Mouse (Mus musculus) layer of hippocampus, postnatal 10 days (tissue): ENCODE data around the gene Olfr10. TPM values are rescaled to one million over a fixed set of nuclear protein-coding genes. Genes with fewer than 3 reads are reported as not detected.
A peak's percentile ranks its signal among the peaks of the same experiment; 100 is the strongest.
"Not testable (repeated sequence)": the region's sequence is repeated elsewhere in the genome, so short reads cannot be mapped to it uniquely, and the experiment has no call there.

Source experiments
- DNase-seq, 2 experiments: peaks; one replicate each; pipeline ENCODE4 v3.0.0; 2021; ENCODE audit warnings: low spot score in 2 of 2
- long read RNA-seq: library from polyadenylated mRNA; stranded (forward); transcript quantifications from one replicate; pipeline ENCODE4 v2.0.0, GENCODE M21; 2023
- total RNA-seq, 2 experiments: library from RNA; stranded (reverse); gene quantifications; 2 replicates each; pipeline ENCODE4 v1.2.3; 2021

The Olfr10 gene
- total RNA-seq = under 1 TPM in 1 of 2 experiments, not detected in 1; 0.25 TPM
- long read RNA-seq = 0 reads

DNA sequence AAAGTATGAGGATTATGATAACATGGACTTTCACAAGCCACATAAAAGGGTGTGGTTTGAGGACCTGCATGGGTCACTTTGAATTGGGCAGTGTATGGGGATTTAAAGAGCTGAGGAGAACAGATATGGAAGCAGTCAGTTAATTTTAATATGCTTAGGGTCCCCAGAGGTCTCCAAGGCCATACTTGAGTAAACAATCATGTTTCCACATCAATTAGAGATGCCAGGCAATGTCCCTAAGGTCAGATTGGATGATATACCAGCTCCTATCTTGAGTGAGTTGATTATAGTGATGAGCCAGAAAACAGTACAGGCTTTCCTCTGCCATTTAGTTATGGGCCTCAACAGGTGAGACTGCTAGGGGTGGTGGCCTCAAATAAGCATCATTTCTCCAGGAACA lies at the start of gene Olfr10:
Olfr10 (plus strand) TSS at position 301 of the 400 bp plus-strand sequence.
- DNase-seq = no peak

DNA sequence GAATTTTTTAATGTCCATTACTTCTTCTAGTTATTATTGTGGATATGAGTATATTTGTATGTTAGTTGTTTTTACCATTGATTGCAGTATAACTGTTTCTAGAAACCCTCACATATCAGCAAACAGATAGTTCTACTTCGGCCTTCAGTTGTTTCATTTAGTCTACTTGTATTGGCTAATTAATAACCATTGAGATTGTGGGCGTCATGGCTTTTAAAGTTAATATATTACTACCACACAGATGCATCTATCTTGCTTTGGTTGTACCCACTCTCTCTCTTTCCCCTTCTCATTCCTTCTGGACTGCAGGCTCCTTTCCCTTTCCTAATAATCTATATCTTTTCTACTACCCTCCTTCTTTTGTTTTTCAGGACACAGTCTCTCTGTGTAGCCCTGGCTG lies 45.2 kb upstream of the Olfr10 start:
- no peak for DNase-seq

DNA sequence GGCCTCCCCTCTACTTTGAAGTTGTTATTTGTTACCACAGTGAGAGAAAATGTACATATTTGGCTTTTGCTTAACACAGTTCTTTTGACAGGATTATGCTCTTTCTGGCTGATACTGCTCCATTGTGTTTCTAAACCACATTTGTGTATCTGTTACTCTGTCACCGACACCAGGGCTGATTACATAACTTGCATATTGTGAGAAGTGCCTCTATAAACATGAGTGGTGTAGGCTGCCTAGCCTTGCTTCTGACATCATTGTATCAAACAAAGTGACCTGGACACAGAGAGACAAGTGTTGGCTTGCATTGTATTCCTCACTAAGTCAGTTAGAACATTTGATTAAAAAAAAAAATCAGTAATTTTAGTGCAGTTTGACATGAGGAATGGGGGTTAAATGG lies 44.7 kb upstream of the Olfr10 start:
- no peak for DNase-seq

DNA sequence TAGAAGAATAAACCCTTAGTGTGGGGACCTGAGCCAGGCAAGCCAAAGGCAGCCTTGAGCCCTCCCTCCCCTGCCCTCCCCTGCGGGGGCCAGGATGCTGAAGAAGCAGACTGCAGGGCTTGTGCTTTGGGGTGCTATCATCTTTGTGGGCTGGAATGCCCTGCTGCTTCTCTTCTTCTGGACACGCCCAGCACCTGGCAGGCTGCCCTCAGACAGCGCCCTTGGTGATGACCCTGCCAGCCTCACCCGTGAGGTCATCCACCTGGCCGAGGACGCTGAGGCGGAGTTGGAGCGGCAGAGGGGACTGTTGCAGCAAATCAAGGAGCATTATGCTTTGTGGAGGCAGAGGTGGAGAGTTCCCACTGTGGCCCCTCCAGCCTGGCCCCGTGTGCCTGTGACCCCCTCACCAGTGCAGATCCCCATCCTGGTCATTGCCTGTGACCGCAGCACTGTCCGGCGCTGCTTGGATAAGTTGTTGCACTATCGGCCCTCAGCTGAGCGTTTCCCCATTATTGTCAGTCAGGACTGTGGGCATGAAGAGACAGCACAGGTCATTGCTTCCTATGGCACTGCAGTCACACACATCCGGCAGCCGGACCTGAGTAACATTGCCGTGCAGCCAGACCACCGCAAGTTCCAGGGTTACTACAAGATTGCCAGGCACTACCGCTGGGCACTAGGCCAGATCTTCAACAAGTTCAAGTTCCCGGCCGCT lies 43.8 kb upstream of the Olfr10 start:
- no peak for DNase-seq

DNA sequence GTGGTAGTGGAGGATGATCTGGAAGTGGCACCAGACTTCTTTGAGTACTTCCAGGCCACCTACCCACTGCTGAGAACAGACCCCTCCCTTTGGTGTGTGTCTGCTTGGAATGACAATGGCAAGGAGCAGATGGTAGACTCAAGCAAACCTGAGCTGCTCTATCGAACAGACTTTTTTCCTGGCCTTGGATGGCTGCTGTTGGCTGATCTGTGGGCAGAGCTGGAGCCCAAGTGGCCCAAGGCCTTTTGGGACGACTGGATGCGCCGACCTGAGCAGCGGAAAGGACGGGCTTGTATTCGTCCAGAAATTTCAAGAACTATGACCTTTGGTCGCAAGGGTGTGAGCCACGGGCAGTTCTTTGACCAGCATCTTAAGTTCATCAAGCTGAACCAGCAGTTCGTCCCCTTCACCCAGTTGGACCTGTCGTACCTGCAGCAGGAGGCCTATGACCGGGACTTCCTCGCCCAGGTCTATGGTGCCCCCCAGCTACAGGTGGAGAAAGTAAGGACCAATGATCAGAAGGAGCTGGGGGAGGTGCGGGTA lies 43.2 kb upstream of the Olfr10 start:
- no peak for DNase-seq

DNA sequence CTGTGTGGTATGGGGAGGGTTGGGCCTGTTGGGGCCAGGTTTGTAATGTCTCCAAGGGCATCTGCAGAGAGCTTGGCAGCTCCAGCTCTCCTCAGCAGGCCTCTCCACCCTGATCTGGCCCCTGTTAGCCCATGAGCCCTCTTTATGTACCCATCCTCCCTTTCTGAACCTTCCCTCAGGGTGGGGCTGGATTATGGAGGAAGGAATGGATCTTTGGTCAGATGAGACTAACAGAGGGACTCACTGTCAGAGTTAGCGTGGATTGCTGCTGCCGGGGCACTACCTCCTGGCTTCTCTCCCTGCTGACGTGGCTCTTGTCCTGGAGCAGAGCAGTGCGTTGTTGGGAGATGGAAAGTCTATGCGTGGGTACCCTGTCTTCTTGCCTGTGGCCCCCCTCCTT lies 42.3 kb upstream of the Olfr10 start:
- DNase-seq = no peak

DNA sequence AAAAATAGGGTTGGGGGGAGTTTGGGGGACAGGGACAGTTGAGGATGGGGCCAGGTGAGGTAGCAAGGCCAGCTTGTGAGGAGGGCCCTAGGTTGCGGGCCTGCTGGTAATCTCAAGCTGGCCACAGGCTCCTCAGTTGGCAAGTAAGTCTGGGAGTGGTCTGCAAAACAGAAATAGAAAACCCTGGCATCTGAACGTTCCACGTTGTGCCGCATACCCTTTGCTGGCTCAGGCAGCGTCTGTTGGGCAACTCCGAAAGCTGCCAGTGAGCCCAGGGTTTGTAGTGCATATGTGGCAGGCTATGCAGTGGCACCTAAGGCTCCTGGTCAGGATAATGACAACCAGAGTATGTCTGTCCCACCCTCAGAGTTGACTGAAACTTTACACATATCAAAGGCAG lies 41.4 kb upstream of the Olfr10 start:
- DNase-seq = no peak

DNA sequence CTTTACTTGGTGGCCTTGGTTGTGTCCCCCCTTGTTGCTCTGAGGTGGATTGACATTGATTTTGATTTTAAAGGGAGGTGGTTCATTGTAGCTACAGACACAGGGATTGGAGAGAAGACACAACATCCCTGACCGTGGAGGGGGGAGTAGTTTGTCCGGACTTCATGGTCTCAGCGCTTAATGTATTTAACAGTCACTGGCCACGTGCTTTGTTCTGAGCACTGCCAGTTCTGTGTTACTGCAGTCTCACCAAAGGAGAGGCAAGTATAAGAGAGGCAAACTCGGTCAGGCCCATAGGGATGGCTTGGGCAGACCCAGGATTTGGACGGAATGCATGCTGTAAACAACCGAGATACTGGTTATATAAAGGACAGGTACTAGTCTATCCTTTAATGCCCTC lies 40.5 kb upstream of the Olfr10 start:
- DNase-seq = no peak

DNA sequence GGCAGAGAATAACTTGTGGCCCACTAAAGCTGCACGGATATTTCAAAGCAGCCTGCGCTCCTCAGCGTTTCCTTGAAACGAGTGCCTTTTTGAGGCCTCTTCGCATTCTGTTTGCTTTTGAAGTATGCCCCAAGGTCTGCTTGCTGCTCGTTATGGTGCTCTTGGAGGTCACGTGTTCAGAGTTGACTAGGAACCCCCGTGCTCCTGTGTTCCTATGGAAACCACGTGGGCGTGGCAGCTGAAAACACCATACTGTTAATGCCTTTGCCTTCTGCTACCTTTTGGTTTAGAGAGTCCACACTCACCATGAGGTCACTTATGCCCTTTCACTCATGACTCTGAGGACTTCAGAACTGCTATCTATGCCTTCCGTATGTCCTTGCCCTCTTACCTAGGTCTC lies 39.9 kb upstream of the Olfr10 start:
- no peak for DNase-seq

DNA sequence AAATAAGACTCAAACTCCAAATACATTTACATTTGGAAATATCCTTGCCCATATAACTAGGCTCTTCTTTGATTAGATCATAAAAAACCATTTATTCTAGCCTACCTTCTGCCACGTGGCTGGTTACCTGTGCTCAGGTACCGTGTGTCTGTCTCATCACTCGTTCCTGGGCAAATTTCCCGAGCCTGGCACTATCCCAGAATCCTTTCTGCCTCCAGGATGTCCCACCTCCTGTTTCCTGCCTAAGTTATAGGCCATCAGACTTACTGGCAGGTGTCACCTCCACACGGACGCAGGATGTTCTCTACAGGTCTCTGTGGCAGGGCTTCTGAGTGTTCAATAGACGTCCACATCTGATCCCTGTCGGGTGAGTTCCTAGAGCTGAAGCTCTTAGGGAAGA lies 39.4 kb upstream of the Olfr10 start:
- DNase-seq = no peak

DNA sequence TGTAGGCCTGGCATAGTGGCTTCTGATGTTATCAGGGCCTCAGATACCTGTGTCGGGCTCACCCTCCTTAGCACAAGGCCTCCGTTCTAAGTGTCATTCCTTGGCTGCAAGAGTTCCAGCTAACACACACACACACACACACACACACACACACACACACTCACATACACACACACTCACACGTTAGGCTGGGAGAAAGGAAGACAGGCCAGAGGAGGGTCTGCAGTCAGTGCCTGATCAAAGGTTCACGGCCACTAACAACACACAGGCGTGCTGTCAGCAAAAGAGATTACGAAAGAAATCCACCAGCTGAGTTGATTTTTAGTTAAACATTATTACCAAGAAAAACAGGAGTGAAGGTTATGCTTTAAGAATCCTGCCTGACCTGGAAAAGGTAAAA lies 37.9 kb upstream of the Olfr10 start:
- no peak for DNase-seq

DNA sequence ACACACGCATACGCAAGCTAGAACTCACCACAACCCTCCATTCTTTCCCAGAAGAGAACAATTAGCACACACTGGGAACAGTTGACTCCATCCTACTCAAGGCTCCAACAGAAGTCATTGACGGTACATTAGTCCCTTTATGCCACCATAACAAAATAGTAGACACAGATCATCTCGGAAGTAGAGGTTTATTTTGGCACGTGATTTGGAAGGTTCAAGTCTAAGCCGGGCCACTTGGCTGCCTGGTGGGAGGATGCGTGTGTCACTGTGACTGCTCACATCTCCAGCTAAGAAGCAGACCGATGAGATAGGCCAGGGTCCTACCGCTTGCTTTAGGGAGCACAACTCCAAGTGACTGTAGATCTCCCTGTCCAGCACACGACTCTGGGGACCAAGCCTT lies 37.2 kb upstream of the Olfr10 start:
- no peak for DNase-seq

DNA sequence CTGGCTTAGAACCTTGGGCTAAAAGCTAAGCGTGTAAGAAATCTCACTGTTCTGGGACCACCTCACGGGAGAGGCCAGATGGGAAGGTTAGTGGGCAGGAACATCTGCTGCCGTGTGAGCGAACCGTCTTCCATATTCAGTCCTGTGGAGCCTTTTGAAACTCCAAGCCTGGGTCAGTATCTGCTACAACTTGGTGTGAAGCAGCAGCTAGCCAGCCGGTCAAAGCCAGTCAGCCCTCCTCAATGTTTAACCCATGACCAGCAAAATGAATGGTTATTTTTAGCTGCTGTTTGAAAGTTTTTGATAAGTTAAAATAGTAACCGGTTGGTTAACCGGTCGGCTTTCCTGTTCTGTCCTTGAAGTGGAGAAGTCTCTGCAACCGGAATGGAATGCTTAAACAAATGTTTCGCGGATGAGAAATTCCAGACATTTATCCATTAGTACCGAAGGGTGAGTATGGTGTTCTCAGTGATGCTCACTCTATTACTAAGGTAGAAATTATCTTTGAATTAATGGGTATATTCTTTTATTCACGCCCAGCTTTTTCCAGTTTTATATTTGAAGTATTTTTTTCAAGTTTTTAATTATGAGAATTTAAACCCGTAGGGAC lies 36.5 kb upstream of the Olfr10 start:
- no peak for DNase-seq

DNA sequence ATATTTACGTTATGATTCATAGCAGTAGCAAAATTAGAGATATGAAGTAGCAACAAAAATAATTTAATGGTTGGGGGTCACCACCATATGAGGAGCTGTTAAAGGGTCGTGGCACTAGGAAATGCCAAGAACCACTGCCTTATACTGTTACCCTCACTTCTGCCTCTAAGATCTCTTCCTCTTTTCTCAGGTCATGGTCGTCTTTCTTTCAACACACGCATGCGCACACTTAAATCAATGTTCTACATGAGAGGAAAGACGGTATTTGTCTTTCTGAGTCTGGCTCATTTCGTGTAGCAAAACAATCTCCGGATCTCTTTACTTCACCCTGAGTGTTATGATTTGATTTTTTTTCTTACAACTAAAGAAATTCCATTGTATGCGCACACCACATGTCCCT lies 34.8 kb upstream of the Olfr10 start:
- no peak for DNase-seq

DNA sequence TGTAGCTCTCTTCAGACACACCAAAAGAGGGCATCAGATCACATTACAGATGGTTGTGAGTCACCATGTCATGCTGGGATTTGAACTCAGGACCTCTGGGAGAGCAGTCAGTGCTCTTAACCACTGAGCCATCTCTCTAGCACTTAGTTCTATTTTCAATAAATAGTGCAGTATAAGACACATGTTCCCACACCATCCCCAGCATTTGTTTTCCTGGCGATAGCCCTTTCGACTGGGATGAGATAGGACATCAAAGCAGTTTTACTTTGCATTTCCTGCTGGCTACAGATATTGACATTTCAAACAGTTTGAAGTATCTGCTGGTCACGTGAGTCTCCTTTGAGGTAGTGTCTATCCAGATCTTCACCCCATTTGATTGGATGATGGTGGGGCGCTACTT lies 34.2 kb upstream of the Olfr10 start:
- no peak for DNase-seq

DNA sequence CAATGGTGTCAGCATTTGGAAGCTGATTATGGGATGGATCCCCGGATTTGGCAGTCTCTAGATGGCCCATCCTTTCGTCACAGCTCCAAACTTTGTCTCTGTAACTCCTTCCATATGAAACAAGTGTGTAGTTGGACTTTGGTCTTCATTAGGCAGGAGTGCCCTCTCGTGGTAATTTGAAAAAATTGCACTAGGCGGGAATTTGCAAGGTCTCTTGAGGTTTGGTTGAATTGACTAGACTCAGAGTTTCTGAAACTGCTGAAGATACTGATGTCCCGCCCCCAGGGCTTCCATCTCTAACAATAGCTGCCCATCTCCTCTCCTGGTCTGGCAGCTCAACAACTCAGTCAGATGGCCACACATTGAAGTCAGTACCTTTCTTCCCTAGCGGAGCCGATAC lies 33.2 kb upstream of the Olfr10 start:
- DNase-seq = peak in 1 of 2 experiments; percentile 50

DNA sequence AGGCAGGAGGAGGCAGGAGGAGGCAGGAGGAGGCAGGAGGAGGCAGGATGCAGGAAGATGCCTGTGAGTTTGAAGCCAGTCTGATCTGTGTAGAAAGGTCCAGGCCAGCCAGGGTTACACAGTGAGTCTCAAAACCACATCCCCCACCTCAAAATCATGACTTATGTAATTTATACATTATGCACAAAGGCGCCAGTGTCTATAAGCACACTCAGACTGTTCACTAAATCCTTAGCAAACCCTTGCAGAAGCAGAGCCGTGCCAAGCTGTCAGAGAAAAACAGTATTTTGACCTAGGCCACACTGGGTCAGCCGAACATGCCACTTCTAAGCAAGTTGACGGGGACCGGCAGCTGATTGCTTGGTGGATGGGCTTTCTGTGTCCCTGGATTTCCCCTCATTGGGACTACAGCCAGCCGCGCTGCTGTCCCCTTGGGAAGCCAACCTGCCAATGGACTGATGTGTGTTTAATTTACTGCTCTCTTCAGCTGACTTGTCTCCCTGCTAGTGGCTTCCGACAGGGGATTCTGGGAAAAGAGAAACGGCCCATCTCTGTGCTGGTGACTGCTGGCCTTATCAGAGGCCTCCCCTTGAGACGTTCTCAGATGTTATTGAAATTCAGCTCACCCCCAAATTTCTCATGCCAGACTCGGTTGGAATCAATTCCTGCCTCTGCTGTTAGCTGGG lies 30.6 kb upstream of the Olfr10 start:
- DNase-seq = no peak

DNA sequence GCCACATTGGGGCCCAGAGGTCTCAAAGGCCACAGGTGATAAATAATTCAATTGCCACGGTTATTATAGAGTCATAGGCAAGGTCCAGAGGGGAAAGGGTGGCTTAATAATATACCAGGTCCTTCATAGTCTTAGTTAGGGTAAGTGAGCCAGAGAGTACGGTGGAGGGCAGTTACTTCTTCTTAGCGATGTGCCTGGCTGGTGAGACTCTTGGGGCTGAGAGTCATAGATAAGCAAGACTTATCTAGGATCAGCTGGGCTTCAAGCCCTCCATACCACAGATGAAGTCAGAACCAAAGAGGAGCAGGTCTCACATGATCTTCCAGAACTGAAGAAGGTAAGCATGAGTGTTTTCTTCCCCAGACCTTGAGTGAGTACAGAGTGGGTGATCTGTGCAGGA lies 26.3 kb upstream of the Olfr10 start, which contains the start of gene Olfr1393:
Olfr1393 (plus strand) TSS at position 83 of the 400 bp plus-strand sequence.
- DNase-seq = no peak

DNA sequence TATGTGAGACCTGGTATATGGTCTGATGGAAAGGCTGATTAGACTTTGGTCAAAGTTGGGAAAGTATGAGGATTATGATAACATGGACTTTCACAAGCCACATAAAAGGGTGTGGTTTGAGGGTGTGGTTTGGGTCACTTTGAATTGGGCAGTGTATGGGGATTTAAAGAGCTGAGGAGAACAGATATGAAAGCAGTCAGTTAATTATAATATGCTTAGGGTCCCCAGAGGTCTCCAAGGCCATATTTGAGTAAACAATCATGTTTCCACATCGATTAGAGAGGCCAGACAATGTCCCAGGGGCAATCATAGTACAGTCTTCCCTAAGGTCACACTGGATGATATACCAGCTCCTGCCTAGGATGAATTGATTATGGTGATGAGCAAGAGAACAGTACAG lies 19.6 kb upstream of the Olfr10 start, which contains the start of gene Olfr1392:
Olfr1392 (plus strand) TSS at position 301 of the 400 bp plus-strand sequence.
- DNase-seq = not testable (repeated sequence)

DNA sequence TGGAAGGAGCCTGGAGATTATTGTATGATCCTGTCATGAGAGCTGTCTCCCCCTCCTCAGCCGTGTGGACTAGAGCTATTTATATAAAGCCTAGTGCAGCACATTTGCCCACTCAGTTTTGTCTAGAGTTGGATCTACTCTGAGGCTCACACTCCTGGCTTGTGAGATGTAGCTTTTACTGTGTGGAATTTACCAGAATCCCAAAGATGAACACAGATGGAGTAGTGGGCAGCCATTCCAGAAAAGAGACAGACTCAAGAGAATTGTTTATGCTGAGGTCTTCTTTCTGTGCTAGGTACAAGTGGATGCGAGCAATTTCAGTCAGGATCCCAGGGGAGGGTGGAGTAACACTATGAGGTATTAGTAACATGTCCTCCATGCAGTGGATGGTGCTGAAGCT lies 17.3 kb upstream of the Olfr10 start:
- no peak for DNase-seq

DNA sequence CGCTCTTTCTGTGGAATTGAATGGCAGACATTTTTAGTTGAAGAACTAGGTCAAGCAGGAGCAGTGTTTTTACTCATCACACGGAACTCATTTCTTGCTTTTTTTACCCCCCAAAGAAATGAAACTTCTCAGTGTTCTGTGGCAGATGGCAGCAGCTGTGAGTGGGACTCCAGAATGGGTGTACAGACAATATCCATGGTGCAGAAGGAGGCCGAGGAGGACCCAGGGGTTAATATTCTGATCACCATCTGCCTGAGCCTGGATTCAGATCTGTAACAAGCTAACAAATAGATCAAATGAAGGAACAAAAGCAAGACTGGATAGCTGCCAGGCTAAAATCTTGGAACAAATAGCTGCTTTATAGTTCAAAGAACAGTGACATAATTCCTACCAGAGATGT lies 11.8 kb upstream of the Olfr10 start:
- no peak for DNase-seq

DNA sequence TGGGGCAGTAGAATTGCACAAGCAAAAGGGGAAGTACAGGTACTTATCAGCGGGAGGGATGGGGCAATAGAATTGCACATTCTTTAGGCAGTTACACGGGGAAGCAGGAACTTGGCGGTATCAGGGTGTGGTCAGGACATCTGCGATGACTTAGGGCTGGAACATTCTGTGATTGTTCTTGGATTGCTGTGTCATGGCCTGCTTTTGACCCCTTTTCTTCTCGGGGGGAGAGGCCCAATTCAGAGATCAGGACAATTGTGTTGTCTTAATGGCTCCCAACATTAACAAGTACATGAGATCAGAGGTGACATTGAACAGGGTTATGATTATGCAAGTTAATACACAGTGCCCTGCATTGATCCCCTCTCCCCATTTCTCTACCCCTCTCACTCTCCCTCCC lies 4.0 kb downstream of the Olfr10 start:
- not testable (repeated sequence) for DNase-seq
